ENCODE assay signal across 8 mouse cellular contexts in genomic region chr13:113613882-113614281, GRCm38 (mm10). TPM values are rescaled to one million over a fixed set of nuclear protein-coding genes. Genes with fewer than 3 reads are reported as not detected.
DNase-seq lines count a peak whose midpoint lies in the region; ATAC-seq and TF ChIP-seq lines count a peak whose summit lies in the region.

No protein-coding gene starts in this region.

- no peak for TF ChIP-seq CTCF in embryonic fibroblast, embryonic 13.5 days (IDR thresholded peaks at IDR 0.05; ENCODE audit: borderline replicate concordance, insufficient read depth, low read length)
- no peak for TF ChIP-seq CTCF in midbrain, postnatal 0 days (IDR thresholded peaks at IDR 0.05)

- TF ChIP-seq POLR2A in embryonic fibroblast, embryonic 13.5 days (IDR thresholded peaks at IDR 0.05; ENCODE audit: low read depth, low read length) = no peak

- H3K27me3 ChIP-seq in heart, embryonic 12.5 days (replicated peaks) = no peaks in the 10 kb centered on the region
- H3K27me3 ChIP-seq in limb, embryonic 11.5 days (ENCODE audit: control insufficient read depth, insufficient read depth, low read length) = no peaks in the 10 kb centered on the region
- no peaks in the 10 kb centered on the region for H3K27me3 ChIP-seq in midbrain, postnatal 0 days (ENCODE audit: insufficient read depth, low read length)

- H3K9ac ChIP-seq in heart, embryonic 12.5 days = peak overlapping the region; percentile 44; the same call in 1 of the 2 replicates
- H3K9ac ChIP-seq in limb, embryonic 11.5 days (ENCODE audit: low read length) = peak overlapping the region; percentile 9; the same call in 1 of the 2 replicates
- no peak overlapping the region for H3K9ac ChIP-seq in midbrain, postnatal 0 days (replicated peaks; ENCODE audit: low read length, poor library complexity, severe bottlenecking)

- 0 out of 2 replicates have a peak, but pooled peaks cover 3% of the 10 kb centered on the region for H3K36me3 ChIP-seq in heart, embryonic 12.5 days
- H3K36me3 ChIP-seq in limb, embryonic 11.5 days (ENCODE audit: control insufficient read depth, insufficient read depth, low read length) = no peaks in the 10 kb centered on the region; the same call in 1 of the 2 replicates
- no peaks in the 10 kb centered on the region for H3K36me3 ChIP-seq in midbrain, postnatal 0 days (ENCODE audit: insufficient read depth, low read length)

- no peak for DNase-seq in heart, adult 9 months (ENCODE audit: low spot score in 2 of 2)
- no peak for DNase-seq in limb, embryonic 11.5 days (ENCODE audit: low spot score)
- DNase-seq in midbrain, postnatal 0 days (ENCODE audit: low spot score) = no peak
- no peak for DNase-seq in frontal cortex, adult 2 months (ENCODE audit: extremely low spot score in 1 of 2, low spot score in 1 of 2)
- no peak for DNase-seq in T-cell, adult 2 months (ENCODE audit: low spot score)
- no peak for DNase-seq in embryo, embryonic 11 days

- peaks cover 68% of the 10 kb centered on the region for H3K4me1 ChIP-seq in heart, embryonic 12.5 days (replicated peaks)
- H3K4me1 ChIP-seq in embryonic fibroblast, embryonic 13.5 days (ENCODE audit: control insufficient read depth, insufficient read depth, low read length) = 0 out of 2 replicates have a peak, but pooled peaks cover 7% of the 10 kb centered on the region
- H3K4me1 ChIP-seq in limb, embryonic 11.5 days (ENCODE audit: control insufficient read depth, insufficient read depth, low read length) = peaks cover 46% of the 10 kb centered on the region
- peaks cover 29% of the 10 kb centered on the region for H3K4me1 ChIP-seq in midbrain, postnatal 0 days (ENCODE audit: insufficient read depth, low read length)

- H3K27ac ChIP-seq in heart, embryonic 12.5 days (ENCODE audit: poor library complexity, severe bottlenecking) = peak overlapping the region; percentile 55; the same call in 1 of the 2 replicates
- H3K27ac ChIP-seq in embryonic fibroblast, embryonic 13.5 days (ENCODE audit: insufficient read depth, low read length) = peak overlapping the region; percentile 44; the same call in 1 of the 2 replicates
- H3K27ac ChIP-seq in limb, embryonic 11.5 days (replicated peaks; ENCODE audit: low read depth, low read length) = no peak overlapping the region
- no peak overlapping the region for H3K27ac ChIP-seq in midbrain, postnatal 0 days (ENCODE audit: low read depth, low read length)

- WGBS in heart, embryonic 12.5 days = 42% methylated on average over 10 of the region's 10 CpGs
- 45% methylated on average over 10 of the region's 10 CpGs for WGBS in limb, embryonic 11.5 days
- WGBS in midbrain, postnatal 0 days = 30% methylated on average over 10 of the region's 10 CpGs

- peak overlapping the region; percentile 80 for H3K4me2 ChIP-seq in heart, embryonic 12.5 days
- peak overlapping the region; percentile 93 for H3K4me2 ChIP-seq in limb, embryonic 11.5 days (ENCODE audit: low read depth, severe bottlenecking)
- H3K4me2 ChIP-seq in midbrain, postnatal 0 days (ENCODE audit: low read depth, low read length, poor library complexity, severe bottlenecking) = peak overlapping the region; percentile 61

- ATAC-seq in heart, embryonic 12.5 days (ENCODE audit: insufficient number of reproducible peaks, low FRiP score) = no peak
- no peak for ATAC-seq in limb, embryonic 11.5 days (ENCODE audit: insufficient number of reproducible peaks, low FRiP score, low TSS enrichment, low read depth)
- ATAC-seq in midbrain, postnatal 0 days (ENCODE audit: low FRiP score) = no peak

- no peaks in the 10 kb centered on the region for H3K9me3 ChIP-seq in heart, embryonic 12.5 days (replicated peaks)
- H3K9me3 ChIP-seq in limb, embryonic 11.5 days (ENCODE audit: control insufficient read depth, low read length) = no peaks in the 10 kb centered on the region
- no peaks in the 10 kb centered on the region for H3K9me3 ChIP-seq in midbrain, postnatal 0 days (ENCODE audit: low read length)

- peak overlapping the region; percentile 30 for H3K4me3 ChIP-seq in heart, embryonic 12.5 days
- H3K4me3 ChIP-seq in embryonic fibroblast, embryonic 13.5 days (ENCODE audit: insufficient read depth, low read length) = peak overlapping the region; percentile 51
- peak overlapping the region; percentile 85; the same call in 1 of the 2 replicates for H3K4me3 ChIP-seq in limb, embryonic 11.5 days (ENCODE audit: low read depth, low read length)
- H3K4me3 ChIP-seq in midbrain, postnatal 0 days (ENCODE audit: low read depth, low read length) = peak overlapping the region; percentile 18; the same call in 1 of the 2 replicates

RNA-seq across cellular contexts. Expression of gene Snx18, which starts 4.5 kb away (rescaled TPM):
- 29.6 and 31.6 TPM in 2 replicates for polyA plus RNA-seq in heart, embryonic 12.5 days (2016; fragmentation: Nextera tagmentation; extraction: Ambion mirVana)
- 42.3 and 60.7 TPM in 2 replicates for polyA plus RNA-seq in embryonic fibroblast, embryonic 13.5 days (2011; ENCODE audit: insufficient read length, low read depth, missing spikeins)
- 32.8 and 39.2 TPM in 2 replicates for polyA plus RNA-seq in limb, embryonic 11.5 days (2014; fragmentation: Nextera tagmentation; extraction: Ambion mirVana)
- 34.7 and 35.8 TPM in 2 replicates for total RNA-seq in midbrain, postnatal 0 days (2014; rRNA removed)
- 8.4 and 9.5 TPM in 2 replicates for polyA plus RNA-seq in midbrain, postnatal 0 days (2015; fragmentation: Nextera tagmentation; extraction: Ambion mirVana)
- polyA plus RNA-seq in frontal cortex, adult 2 months (2012; rRNA removed) = 17.5 and 19.5 TPM in 2 replicates

RNA-seq across cellular contexts. Expression of gene Hspb3, which starts 49.6 kb away (rescaled TPM):
- 55.3 and 59.7 TPM in 2 replicates for polyA plus RNA-seq in heart, embryonic 12.5 days (2016; fragmentation: Nextera tagmentation; extraction: Ambion mirVana)
- polyA plus RNA-seq in embryonic fibroblast, embryonic 13.5 days (2011; ENCODE audit: insufficient read length, low read depth, missing spikeins) = not detected in 2 replicates
- polyA plus RNA-seq in limb, embryonic 11.5 days (2014; fragmentation: Nextera tagmentation; extraction: Ambion mirVana) = 0.26 and 0.27 TPM in 2 replicates
- not detected in 2 replicates for total RNA-seq in midbrain, postnatal 0 days (2014; rRNA removed)
- polyA plus RNA-seq in midbrain, postnatal 0 days (2015; fragmentation: Nextera tagmentation; extraction: Ambion mirVana) = 0.82 and 1.0 TPM in 2 replicates
- 7.3 and 8.5 TPM in 2 replicates for polyA plus RNA-seq in frontal cortex, adult 2 months (2012; rRNA removed)

Comparison
In these comparisons a context has a peak if more than half of its experiments do, and no peak if none do; other contexts are left out.
1. H3K27ac ChIP-seq: peak in heart, embryonic 12.5 days (single experiment) and embryonic fibroblast, embryonic 13.5 days (single experiment); none in limb, embryonic 11.5 days (single experiment) and midbrain, postnatal 0 days (single experiment).
2. H3K4me3 ChIP-seq: peak in every context shown above with its lines; median percentile 85 in limb, embryonic 11.5 days; 51 in embryonic fibroblast, embryonic 13.5 days; 30 in heart, embryonic 12.5 days; 18 in midbrain, postnatal 0 days.
3. Peak in every context shown above with its lines, with median percentiles within 50 percentile points of each other: H3K4me2 ChIP-seq.